Mouse (Mus musculus) cerebellum, postnatal 36 days (tissue): Measurements from ENCODE around the gene Trappc13.

Source experiments
- DNase-seq, 2 experiments: peaks; one replicate each; pipeline ENCODE4 v3.0.0; 2021 to 2022; ENCODE audit warnings: mixed read lengths in 2 of 2

Trappc13 gene

GRCm38 (mm10) chr13:104113782-104114181 lies 64.5 kb downstream of the Trappc13 start:
- DNase-seq, result no peak

- DNase-seq, result no peak
These were observed 65.9 kb downstream of the Trappc13 start for GRCm38 (mm10) chr13:104112266-104112900.

- no peak for DNase-seq
These were observed 67.7 kb downstream of the Trappc13 start for GRCm38 (mm10) chr13:104110526-104110925.

- peak; percentile 63 to 73 for DNase-seq
These were observed 68.3 kb downstream of the Trappc13 start for GRCm38 (mm10) chr13:104109816-104110521.

- DNase-seq, result peak; percentile 71 to 79
These were observed 68.9 kb downstream of the Trappc13 start, which contains the start of the genes Nln and Sgtb for GRCm38 (mm10) chr13:104109288-104109815. Gene Nln (minus strand): TSS chr13:104109614. Gene Sgtb (plus strand): TSS chr13:104109741.

GRCm38 (mm10) chr13:104108651-104109287 lies 69.5 kb downstream of the Trappc13 start:
- no peak for DNase-seq

- DNase-seq, result no peak
These were observed 76.5 kb downstream of the Trappc13 start for GRCm38 (mm10) chr13:104101606-104102235.

- no peak for DNase-seq
These were observed 77.9 kb downstream of the Trappc13 start for GRCm38 (mm10) chr13:104100416-104100815.

GRCm38 (mm10) chr13:104097190-104097589 lies 81.1 kb downstream of the Trappc13 start:
- no peak for DNase-seq

- DNase-seq, result no peak
These were observed 82.3 kb downstream of the Trappc13 start for GRCm38 (mm10) chr13:104095955-104096354.

GRCm38 (mm10) chr13:104094531-104095385 lies 83.5 kb downstream of the Trappc13 start:
- DNase-seq, result no peak
